Mouse (Mus musculus) layer of hippocampus, postnatal 36 days (tissue): ENCODE data around the gene Cmtm5. TPM values are rescaled to one million over a fixed set of nuclear protein-coding genes. Genes with fewer than 3 reads are reported as not detected.
"Not testable (repeated sequence)": the region's sequence is repeated elsewhere in the genome, so short reads cannot be mapped to it uniquely, and the experiment has no call there.

ENCODE experiments used
- DNase-seq, 2 experiments: peaks; one replicate each; pipeline ENCODE4 v3.0.0; 2022
- total RNA-seq, 2 experiments: library from RNA; stranded (reverse); gene quantifications; 2 replicates each; pipeline ENCODE4 v1.2.3; 2021

Cmtm5 gene
- total RNA-seq, 2 experiments from 2014 or later = 70.3 to 80.4 TPM

- DNase-seq = no peak
Observed at GRCm38 (mm10) chr14:54936831-54937160, 735 bp downstream of the Cmtm5 start.

DNA sequence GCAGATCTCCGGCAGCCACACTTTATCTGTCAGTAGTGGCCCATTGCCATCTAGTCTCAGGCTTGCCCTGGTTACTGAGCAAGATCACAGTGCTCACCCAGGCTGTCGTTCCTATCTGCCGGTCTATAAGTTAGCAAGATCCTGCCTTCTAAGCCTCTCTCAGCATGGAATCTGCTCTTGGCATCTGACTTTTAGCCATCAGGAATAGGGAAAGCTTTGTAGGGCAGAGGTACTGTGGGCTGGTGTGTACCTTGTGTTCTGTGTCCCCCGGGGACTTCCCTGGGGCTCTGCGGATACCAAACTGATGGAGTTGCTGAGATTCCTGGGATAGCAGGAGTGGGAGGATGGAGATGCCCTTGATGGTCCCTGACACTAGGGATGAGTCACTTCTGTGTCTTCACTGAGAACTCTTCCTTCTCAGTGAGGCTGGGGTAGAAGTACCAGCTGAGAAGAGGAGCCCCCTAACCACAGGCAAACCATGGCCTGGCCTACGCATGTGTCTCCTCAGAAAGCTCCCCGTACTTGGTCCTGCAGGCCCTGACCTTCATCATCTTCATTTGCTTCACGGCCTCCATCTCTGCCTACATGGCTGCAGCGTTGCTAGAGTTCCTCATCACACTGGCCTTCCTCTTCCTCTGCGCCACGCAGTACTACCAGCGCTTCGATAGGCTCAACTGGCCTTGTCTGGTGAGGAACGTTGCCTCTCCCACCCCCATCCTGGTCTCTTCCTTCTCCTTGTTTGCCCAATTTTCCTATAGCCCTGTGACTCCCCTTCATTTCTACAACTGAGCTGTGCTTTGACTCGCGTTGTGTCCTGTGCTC, 1.5 kb downstream of the Cmtm5 start:
- no peak for DNase-seq

DNA sequence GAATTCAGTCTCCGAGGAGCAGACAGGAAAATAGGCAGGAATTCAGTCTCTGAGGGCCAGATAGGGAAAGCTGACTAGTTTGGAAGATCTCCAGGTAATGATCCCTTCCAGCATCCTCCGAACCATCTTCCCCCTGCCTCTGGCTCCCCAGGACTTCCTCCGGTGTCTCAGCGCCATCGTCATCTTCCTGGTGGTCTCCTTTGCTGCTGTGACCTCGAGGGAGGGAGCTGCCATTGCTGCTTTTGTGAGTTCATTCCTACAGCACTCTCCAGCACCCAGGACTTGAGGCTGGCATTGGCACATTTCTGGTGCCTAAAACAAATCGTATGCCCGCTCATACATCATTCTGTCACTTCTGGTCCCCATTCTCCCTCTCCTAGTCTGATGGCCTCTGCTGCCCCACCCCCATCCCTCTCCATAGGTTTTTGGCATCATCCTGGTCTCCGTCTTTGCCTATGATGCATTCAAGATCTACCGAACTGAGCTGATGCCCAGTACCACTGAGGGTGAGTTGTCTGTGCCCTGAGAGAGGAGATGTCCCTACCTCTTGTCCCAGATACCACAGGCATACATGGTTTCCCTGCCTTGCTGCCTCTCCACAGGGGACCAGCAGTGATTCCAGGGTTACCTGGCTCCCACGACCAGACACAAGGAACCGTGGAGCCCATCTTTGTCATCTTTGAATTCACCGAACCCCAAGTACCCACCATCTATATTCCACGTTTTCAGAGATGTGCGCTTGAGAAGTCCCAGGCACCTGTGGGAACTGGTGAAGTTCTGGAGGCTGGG, 2.6 kb downstream of the Cmtm5 start:
- DNase-seq = no peak

- peak; percentile 46 to 56 for DNase-seq
Observed at GRCm38 (mm10) chr14:54939434-54940175, 3.5 kb downstream of the Cmtm5 start.

GRCm38 (mm10) chr14:54940176-54940530, 4.1 kb downstream of the Cmtm5 start:
- DNase-seq = no peak

DNA sequence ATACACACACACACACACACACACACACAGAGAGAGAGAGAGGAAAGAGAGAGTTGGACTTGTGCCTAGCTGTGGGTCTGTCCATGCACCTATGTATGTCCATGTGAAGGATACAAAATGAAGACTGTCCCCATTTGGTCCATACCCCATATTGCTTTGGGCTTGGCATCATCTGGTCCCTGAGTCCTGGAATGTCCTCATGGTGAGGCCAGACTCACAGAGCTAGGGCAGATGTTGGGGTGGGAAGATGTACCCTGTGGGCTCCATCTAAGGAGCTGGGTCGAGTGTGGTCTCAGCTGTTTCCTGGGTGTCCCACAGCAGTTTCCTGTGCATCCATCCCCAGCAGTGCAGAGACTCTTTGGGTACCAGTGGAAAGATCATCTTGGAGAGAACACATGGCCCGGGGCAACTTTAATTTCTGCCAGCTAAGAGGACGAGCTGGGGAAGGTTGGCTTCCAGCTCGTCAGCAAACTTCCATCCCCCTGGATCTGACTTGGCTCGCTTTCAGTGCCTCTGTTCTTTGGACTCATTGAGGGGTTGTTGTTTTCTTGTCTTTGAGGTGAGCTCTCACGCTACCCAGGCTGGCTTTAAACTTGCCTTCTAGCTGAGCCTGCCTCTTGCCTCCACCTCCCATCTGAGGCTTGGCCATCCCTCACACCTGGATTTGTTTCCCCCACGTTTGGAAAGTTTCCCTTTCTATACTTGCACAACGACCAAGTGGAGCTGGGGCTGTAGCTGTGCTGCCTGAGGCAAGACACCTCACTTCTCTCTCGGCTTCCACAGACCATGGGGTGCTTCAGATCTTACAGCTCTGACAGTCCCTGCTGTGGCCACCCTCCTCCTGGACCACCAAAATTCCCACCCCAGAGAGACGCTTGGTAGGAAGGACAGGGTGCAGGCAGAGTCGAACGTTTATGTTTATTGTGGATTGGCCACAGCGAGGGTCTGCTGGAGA, 5.2 kb downstream of the Cmtm5 start:
- no peak for DNase-seq

GRCm38 (mm10) chr14:54942479-54942878, 6.4 kb downstream of the Cmtm5 start:
- DNase-seq = no peak

DNA sequence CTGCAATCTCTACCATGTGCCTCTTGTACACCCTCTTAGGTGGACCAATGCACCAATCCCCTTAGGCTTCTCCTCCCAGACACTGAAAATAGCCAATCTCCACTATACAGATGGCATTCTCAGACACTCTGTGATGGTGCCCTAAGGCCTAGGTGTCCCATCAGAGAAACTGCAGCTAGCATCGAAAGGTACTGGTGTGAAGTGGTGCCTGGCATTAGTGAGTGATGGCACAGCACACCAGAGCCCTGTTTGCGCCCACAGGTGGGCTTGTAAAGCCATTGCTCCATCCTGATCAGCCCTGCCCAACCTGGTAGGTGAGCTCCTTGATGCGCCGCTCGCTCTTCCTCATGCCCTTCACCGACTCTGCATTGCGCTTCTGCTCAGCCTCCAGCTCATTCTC, 7.9 kb downstream of the Cmtm5 start:
- no peak for DNase-seq

DNA sequence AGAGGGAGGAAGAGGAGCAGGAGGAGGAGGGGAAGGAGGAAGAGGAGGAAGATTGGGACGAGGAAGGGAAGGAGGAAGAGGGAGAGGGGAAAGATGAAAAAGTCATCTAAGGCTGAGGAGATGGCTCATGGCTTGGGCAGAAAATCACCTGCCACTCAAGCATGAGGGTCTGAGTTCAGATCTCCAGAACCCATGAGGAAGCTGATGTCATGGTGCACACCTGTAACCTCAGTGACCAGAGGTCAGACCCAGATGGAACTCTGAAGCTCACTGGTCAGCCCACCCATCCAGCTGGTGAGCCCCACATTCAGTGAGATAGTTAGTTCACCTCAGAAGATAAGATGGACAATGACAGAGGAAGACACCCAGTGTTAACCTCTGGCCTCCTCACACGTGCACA, 8.9 kb downstream of the Cmtm5 start:
- no peak for DNase-seq

DNA sequence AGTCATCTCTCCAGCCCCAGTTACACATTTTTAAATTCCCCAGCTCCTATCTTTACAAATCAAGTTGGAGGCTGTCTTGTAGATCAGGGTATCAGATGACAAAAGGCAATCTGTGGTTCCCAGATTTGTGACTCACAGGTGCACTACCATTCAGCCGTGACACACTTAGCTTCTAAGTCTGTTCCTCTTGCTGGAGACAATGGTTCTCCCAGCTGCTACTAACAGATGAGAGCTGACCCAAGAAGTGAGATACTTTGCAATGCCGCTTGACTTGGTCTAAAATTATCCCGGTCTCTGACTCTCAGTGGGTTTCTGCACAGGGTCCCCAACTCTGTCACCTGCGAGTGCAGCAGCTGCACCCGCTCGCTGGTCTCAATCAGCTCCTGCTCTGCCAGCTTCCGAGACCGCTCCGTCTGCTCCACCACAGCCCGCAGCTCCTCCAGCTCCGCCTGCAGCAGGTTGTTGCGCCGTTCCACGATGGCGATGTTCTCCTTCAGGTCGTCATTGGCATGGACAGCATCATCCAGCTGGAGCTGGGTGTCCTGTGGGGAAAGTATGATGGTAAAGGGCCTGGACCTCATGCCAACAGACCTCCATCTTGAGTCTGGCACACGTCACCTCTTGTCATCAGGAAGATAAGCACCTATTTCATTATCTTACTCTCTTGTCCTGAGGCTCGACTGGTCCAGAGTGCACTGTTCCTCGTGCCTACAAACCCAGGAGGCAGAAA, 10.1 kb downstream of the Cmtm5 start:
- no peak for DNase-seq

DNA sequence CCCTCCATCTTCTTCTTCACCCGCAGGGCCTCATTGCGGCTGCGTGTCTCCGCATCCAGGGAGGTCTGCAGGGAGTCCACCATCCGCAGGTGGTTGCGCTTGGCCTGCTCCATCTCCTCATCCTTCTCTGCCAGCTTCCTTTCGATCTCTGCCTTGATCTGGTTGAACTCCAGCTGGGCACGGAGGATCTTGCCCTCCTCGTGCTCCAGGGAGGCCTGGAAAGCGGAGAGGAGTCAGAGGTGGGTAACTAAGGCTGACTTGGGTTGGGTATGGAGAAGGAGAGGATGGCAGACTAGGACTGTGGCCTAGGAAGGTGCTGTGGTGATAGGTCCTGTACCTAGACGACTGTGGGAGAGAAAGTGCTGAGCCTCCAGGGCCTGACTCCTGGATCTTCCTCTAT, 10.9 kb downstream of the Cmtm5 start:
- DNase-seq = not testable (repeated sequence)

GRCm38 (mm10) chr14:54948781-54949180, 12.7 kb downstream of the Cmtm5 start:
- DNase-seq = no peak

GRCm38 (mm10) chr14:54950493-54950892, 14.4 kb downstream of the Cmtm5 start:
- no peak for DNase-seq

GRCm38 (mm10) chr14:54951587-54951986, 15.5 kb downstream of the Cmtm5 start:
- DNase-seq = no peak

GRCm38 (mm10) chr14:54953664-54954206, 17.7 kb downstream of the Cmtm5 start:
- no peak for DNase-seq

DNA sequence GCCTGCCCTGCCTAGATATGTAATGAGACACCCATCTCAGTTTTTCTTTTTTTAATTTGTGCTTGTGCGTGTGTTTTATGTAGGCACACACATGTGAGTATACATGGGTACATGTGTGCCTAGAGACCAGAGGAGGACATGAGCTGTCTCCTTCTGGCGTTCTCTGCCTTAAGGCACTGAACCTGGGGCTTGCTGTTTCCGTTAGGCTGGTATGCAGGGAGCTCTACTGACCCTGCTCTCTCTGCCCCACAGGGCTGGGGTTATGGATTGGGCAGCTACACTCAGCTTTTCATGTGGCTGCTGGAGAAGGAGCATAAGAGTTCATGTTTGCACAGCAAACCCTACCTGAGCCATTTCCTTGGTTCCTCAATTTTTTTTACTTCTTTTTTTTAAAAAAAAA, 18.4 kb downstream of the Cmtm5 start:
- no peak for DNase-seq

DNA sequence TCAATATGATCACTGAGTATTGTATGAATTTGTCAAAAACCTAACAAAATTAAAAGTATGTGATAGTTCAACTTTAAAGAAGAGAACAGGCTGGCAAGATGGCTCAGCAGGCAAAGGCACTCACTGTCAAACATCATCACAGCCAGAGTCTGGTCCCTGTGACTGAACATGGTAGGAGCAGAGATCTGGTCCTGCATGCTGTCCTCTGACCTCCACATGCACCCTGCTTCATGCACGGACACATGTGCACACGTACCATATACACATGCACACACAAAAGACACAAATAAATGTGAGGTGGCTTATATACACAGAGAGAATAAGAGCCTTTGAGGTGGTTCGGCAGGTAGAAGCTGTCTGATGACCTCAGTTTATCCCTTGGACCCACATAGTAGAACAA, 19.4 kb downstream of the Cmtm5 start:
- DNase-seq = no peak

GRCm38 (mm10) chr14:54956533-54956932, 20.5 kb downstream of the Cmtm5 start:
- no peak for DNase-seq

DNA sequence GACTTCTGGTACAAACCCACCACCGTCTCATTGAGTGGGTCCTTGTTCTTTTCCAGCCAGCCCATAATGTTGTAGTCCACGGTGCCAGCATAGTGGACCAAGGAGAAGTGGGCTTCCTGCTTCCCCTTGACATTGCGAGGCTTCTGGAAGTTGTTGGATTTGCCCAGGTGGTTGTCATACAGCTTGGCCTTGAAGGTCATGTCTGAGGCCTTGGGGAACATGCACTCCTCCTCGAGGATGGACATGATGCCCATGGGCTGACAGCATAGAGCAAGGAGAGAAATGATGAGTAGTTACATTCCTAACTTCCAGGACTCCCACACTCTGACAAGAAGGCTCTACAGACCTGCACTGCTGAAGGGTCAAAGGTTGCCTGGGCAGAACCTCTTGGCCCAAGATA, 22.4 kb downstream of the Cmtm5 start:
- no peak for DNase-seq

DNA sequence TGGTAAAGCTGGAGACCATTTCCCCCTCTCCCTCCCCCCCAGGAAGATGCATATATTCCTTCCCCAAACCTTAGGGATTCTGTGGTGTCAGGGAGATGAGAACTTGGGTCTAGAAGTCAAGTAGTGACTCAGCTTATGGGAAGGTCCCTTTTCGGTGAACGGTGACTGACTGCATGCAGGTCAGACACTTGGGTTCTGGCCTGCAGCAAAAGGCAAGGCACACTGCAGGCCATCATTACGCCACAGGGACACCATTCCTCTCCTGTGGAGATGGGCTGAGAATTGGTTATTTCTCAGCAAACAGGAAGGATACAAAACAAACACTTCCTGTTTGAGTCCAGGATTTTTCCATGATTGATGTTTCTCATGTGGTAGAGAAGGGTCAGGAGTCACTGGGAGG, 23.1 kb downstream of the Cmtm5 start:
- DNase-seq = no peak
